Mouse (Mus musculus) liver, embryonic 13.5 days (tissue): ENCODE results near the gene Fbln1. TPM values are rescaled to one million over a fixed set of nuclear protein-coding genes. Genes with fewer than 3 reads are reported as not detected.

Experiments used
- ATAC-seq: fragments of 200-750 bp; cut with Nextera tagmentation; 2 replicates; pipeline ENCODE4 v1.8.0; 2017; ENCODE audit warnings: low read depth, mild to moderate bottlenecking, moderate number of reproducible peaks, moderate library complexity
- DNase-seq: peaks from one replicate; pipeline ENCODE4 v3.0.0; 2022
- H3K27ac ChIP-seq: fragments of 300-500 bp; sonication (generic); 2 replicates; pipeline ENCODE4 v1.5.1; 2015; ENCODE audit warnings: moderate library complexity, mild to moderate bottlenecking, inconsistent platforms
- H3K27me3 ChIP-seq: fragments of 300-500 bp; sonication (generic); 2 replicates; pipeline ENCODE4 v1.6.1; 2015; ENCODE audit warnings: mild to moderate bottlenecking, inconsistent platforms
- H3K36me3 ChIP-seq: fragments of 300-500 bp; sonication (generic); 2 replicates; pipeline ENCODE4 v1.6.1; 2015; ENCODE audit warnings: mild to moderate bottlenecking, inconsistent platforms
- H3K4me1 ChIP-seq: fragments of 300-500 bp; sonication (generic); replicated peaks from 2 replicates; pipeline ENCODE4 v1.6.1; 2015; ENCODE audit warnings: inconsistent platforms
- H3K4me2 ChIP-seq: fragments of 300-500 bp; sonication (generic); 2 replicates; pipeline ENCODE4 v1.6.1; 2015; ENCODE audit warnings: inconsistent platforms, mild to moderate bottlenecking, moderate library complexity
- H3K4me3 ChIP-seq: fragments of 300-500 bp; sonication (generic); replicated peaks from 2 replicates; pipeline ENCODE4 v1.5.1; 2015; ENCODE audit warnings: mild to moderate bottlenecking, inconsistent platforms
- H3K9ac ChIP-seq: fragments of 300-500 bp; sonication (generic); 2 replicates; pipeline ENCODE4 v1.6.1; 2015; ENCODE audit warnings: mild to moderate bottlenecking, inconsistent platforms
- H3K9me3 ChIP-seq: fragments of 300-500 bp; sonication (generic); replicated peaks from 2 replicates; pipeline ENCODE4 v1.6.1; 2016; ENCODE audit warnings: inconsistent platforms
- WGBS: fragments of 180-500 bp; shearing (Covaris S2); methylation state at CpG from one replicate; pipeline ENCODE4 v1.1.7; 2015; ENCODE audit not compliant: insufficient replicate concordance; 5-methylcytosine and 5-hydroxymethylcytosine counted together
- polyA plus RNA-seq: library from polyadenylated mRNA; unstranded; fragments of >200 nt; fragmentation: Nextera tagmentation; extraction: Ambion mirVana; gene quantifications from 2 replicates; pipeline ENCODE4 v1.2.1, GENCODE M21; 2015

Gene Fbln1
- polyA plus RNA-seq, 1 experiment from 2014 or later, result 10.4 TPM

DNA sequence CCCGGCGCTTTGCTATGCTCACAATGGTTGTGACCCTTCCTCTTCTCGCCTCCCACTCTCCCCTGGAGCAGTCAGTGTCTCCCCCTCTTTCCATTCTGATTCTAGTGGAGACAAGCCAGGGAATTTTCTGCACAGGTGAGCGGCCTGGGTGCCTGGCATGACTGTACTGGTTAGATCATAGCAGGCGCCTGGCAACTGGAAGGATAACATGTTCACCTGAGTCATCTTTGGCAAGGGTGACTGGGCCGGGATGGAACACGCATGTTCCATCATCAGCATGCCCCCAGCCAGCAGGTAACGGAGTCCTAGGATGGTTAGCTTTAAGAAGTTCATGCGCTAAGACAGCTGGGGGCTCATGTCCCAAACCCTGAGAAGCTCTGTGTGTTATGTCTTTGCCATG lies 93.2 kb downstream of the Fbln1 start:
- Histone ChIP-seq H3K27me3 (no peaks in the 10 kb centered on the region), H3K4me3 (no peak overlapping the region), H3K9ac (no peak overlapping the region), H3K36me3 (no peaks in the 10 kb centered on the region), H3K4me2 (no peak overlapping the region), H3K9me3 (peaks cover 2% of the 10 kb centered on the region; the same call in 1 of the 2 replicates), H3K4me1 (peaks cover 10% of the 10 kb centered on the region; the same call in 1 of the 2 replicates), H3K27ac (no peak overlapping the region)
- DNase-seq, result no peak
- ATAC-seq, result no peak
- 67% methylated on average over 9 of the region's 9 CpGs for WGBS

GRCm38 (mm10) chr15:85303241-85303640 lies 97.5 kb downstream of the Fbln1 start:
- H3K36me3 ChIP-seq, result no peaks in the 10 kb centered on the region
- no peak overlapping the region for H3K4me3 ChIP-seq
- no peak for ATAC-seq
- H3K9me3 ChIP-seq, result peaks cover 7% of the 10 kb centered on the region; the same call in 1 of the 2 replicates
- no peak overlapping the region for H3K9ac ChIP-seq
- H3K27me3 ChIP-seq, result no peaks in the 10 kb centered on the region
- no peaks in the 10 kb centered on the region for H3K4me1 ChIP-seq
- H3K4me2 ChIP-seq, result no peak overlapping the region
- WGBS, result 72% methylated on average over 4 of the region's 4 CpGs
- no peak for DNase-seq
- no peak overlapping the region for H3K27ac ChIP-seq

DNA sequence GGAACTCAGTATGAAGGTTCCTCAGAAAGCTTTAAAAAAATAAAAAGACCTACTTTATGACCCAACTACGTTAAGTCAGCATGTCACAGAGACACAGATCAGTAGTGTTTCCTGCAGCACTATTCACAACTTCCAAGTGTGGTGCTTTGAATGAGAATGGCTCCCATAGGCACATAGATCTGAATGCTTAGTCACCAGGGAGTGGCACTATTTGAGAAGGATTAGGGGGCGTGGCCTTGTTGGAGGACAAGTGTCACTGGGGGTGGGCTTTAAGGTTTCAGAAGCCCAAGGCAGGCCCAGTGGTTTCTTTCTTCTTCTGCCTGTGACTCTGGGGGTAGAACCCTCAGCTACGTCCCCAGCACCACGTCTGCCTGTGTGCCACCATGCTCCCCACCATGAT lies 98.2 kb downstream of the Fbln1 start:
- no peaks in the 10 kb centered on the region for H3K27me3 ChIP-seq
- WGBS, result 72% methylated on average over 4 of the region's 4 CpGs
- H3K4me3 ChIP-seq, result no peak overlapping the region
- H3K4me1 ChIP-seq, result no peaks in the 10 kb centered on the region
- H3K9ac ChIP-seq, result no peak overlapping the region
- H3K9me3 ChIP-seq, result peaks cover 7% of the 10 kb centered on the region; the same call in 1 of the 2 replicates
- H3K36me3 ChIP-seq, result no peaks in the 10 kb centered on the region
- no peak for DNase-seq
- ATAC-seq, result no peak
- no peak overlapping the region for H3K27ac ChIP-seq
- H3K4me2 ChIP-seq, result no peak overlapping the region

GRCm38 (mm10) chr15:85307061-85307660 lies 101.4 kb downstream of the Fbln1 start:
- no peak overlapping the region for H3K4me3 ChIP-seq
- ATAC-seq, result no peak
- DNase-seq, result no peak
- H3K4me2 ChIP-seq, result no peak overlapping the region
- H3K9ac ChIP-seq, result no peak overlapping the region
- H3K27ac ChIP-seq, result no peak overlapping the region
- H3K27me3 ChIP-seq, result no peaks in the 10 kb centered on the region
- no peaks in the 10 kb centered on the region for H3K4me1 ChIP-seq
- peaks cover 7% of the 10 kb centered on the region; the same call in 1 of the 2 replicates for H3K9me3 ChIP-seq
- no peaks in the 10 kb centered on the region for H3K36me3 ChIP-seq
- WGBS, result 74% methylated on average over 2 of the region's 2 CpGs

- ATAC-seq (no peak), DNase-seq (no peak)
- H3K4me2 ChIP-seq, result no peak overlapping the region
- no peaks in the 10 kb centered on the region; the same call in 1 of the 2 replicates for H3K27me3 ChIP-seq
- H3K9ac ChIP-seq, result no peak overlapping the region
- H3K9me3 ChIP-seq, result 0 out of 2 replicates have a peak, but pooled peaks cover 3% of the 10 kb centered on the region
- no peaks in the 10 kb centered on the region for H3K36me3 ChIP-seq
- H3K4me1 ChIP-seq, result peaks cover 3% of the 10 kb centered on the region; the same call in 1 of the 2 replicates
- no peak overlapping the region for H3K4me3 ChIP-seq
- WGBS, result 60% methylated on average over 10 of the region's 10 CpGs
- H3K27ac ChIP-seq, result no peak overlapping the region
These were observed 105.4 kb downstream of the Fbln1 start for GRCm38 (mm10) chr15:85311058-85311657.

DNA sequence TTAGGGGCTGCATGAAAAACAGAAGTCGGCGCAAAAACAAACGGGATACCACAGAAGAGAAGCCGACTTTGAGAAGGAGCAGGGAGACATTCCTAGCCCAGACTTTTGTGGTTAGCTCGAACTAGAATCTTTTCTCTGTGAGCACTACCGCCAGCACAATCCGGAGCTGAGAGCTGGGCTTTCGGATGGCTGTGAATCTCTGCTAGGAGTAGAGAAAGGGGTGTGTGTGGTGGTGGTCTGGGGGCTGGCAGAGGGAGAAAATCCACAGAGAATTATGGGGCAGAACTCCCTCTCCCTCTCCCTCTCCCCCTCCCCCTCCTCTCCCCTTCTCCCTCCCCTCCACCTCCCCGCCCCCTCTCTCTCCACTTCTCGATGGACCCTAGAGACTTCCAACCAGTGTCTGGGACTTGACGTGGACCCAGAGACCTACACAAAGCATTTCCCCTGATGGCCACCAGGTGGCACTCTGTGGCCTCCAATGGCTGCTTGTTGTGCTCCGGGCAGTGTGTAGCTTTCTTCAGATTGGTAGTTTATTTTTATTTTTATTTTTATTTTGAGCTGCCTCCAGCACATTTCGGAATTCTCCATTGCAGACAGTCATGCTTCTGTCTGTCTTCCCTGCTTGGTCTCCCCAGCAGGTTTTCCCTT lies 109.8 kb downstream of the Fbln1 start:
- Histone ChIP-seq H3K36me3 (no peaks in the 10 kb centered on the region), H3K9me3 (no peaks in the 10 kb centered on the region), H3K4me3 (no peak overlapping the region), H3K4me1 (peaks cover 6% of the 10 kb centered on the region; the same call in 1 of the 2 replicates), H3K27ac (no peak overlapping the region), H3K27me3 (no peaks in the 10 kb centered on the region; the same call in 1 of the 2 replicates), H3K9ac (no peak overlapping the region), H3K4me2 (no peak overlapping the region)
- WGBS, result 36% methylated on average over 12 of the region's 13 CpGs
- ATAC-seq (no peak), DNase-seq (peak; percentile 39)

GRCm38 (mm10) chr15:85316342-85317140 lies 110.8 kb downstream of the Fbln1 start:
- DNase-seq (no peak), ATAC-seq (no peak)
- Histone ChIP-seq H3K9ac (no peak overlapping the region), H3K9me3 (no peaks in the 10 kb centered on the region), H3K4me3 (no peak overlapping the region), H3K4me1 (peaks cover 6% of the 10 kb centered on the region; the same call in 1 of the 2 replicates), H3K4me2 (no peak overlapping the region), H3K36me3 (no peaks in the 10 kb centered on the region), H3K27ac (no peak overlapping the region), H3K27me3 (no peaks in the 10 kb centered on the region; the same call in 1 of the 2 replicates)
- 44% methylated on average over 14 of the region's 14 CpGs for WGBS

DNA sequence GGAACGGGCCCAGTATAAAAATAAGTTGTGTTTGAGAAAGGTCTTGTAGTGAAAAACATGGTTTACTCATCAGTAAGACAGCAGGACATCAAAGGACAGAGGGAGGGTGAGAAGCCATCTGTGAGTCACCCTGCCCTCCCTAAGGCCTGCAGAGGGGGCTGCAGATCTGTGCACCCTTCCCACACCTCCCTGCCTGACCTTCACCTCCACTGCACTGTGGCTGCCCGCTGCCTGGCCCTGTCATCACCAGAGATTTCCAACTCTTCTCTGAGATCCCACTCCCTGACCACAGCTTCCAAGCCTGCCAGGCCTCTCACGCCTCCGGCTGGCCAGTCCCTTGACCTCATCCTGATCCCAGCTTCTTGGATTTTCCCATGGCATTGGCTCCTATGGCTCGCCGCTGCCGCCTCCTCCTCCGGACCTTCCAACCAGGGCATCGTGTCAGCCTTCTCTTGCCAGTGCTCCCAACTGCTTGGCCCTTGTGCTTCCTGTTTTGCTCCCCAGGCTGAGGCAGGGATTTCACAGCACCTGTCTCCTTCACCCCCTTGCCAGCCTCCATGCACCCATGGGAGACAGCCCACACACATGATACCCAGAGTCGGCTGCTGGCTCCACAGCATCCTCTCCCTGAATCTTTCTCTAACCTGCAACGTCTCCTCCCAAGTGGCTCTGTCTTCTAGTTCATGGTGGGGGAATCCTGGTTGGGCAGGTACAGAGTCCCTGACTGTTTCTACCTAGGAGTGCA lies 114.3 kb downstream of the Fbln1 start:
- 67% methylated on average over 11 of the region's 11 CpGs for WGBS

GRCm38 (mm10) chr15:85323214-85323613 lies 117.5 kb downstream of the Fbln1 start:
- no peaks in the 10 kb centered on the region for H3K27me3 ChIP-seq
- H3K4me3 ChIP-seq, result no peak overlapping the region
- no peak overlapping the region for H3K4me2 ChIP-seq
- no peak overlapping the region for H3K9ac ChIP-seq
- H3K9me3 ChIP-seq, result no peaks in the 10 kb centered on the region
- H3K4me1 ChIP-seq, result peaks cover 8% of the 10 kb centered on the region; the same call in 1 of the 2 replicates
- WGBS, result 66% methylated on average over 4 of the region's 4 CpGs
- ATAC-seq, result no peak
- no peak overlapping the region for H3K27ac ChIP-seq
- no peak for DNase-seq
- no peaks in the 10 kb centered on the region for H3K36me3 ChIP-seq

More for the DNA sequence above, 114.3 kb downstream of the Fbln1 start:
- no peak overlapping the region for H3K27ac ChIP-seq
- peaks cover 6% of the 10 kb centered on the region; the same call in 1 of the 2 replicates for H3K4me1 ChIP-seq
- H3K36me3 ChIP-seq, result no peaks in the 10 kb centered on the region
- H3K9me3 ChIP-seq, result no peaks in the 10 kb centered on the region
- no peak overlapping the region for H3K9ac ChIP-seq
- H3K4me3 ChIP-seq, result no peak overlapping the region
- H3K4me2 ChIP-seq, result no peak overlapping the region
- ATAC-seq, result no peak
- H3K27me3 ChIP-seq, result no peaks in the 10 kb centered on the region; the same call in 1 of the 2 replicates
- DNase-seq, result no peak

GRCm38 (mm10) chr15:85324426-85324825 lies 118.7 kb downstream of the Fbln1 start:
- WGBS, result 83% methylated on average over 1 of the region's 1 CpGs
- no peak for DNase-seq
- Histone ChIP-seq H3K4me1 (peaks cover 8% of the 10 kb centered on the region; the same call in 1 of the 2 replicates), H3K4me2 (no peak overlapping the region), H3K9ac (no peak overlapping the region), H3K9me3 (no peaks in the 10 kb centered on the region), H3K27ac (no peak overlapping the region), H3K36me3 (no peaks in the 10 kb centered on the region), H3K4me3 (no peak overlapping the region), H3K27me3 (no peaks in the 10 kb centered on the region)
- ATAC-seq, result no peak
